Mouse (Mus musculus): Measurements from ENCODE around the gene Zranb1.

The Zranb1 gene

DNA sequence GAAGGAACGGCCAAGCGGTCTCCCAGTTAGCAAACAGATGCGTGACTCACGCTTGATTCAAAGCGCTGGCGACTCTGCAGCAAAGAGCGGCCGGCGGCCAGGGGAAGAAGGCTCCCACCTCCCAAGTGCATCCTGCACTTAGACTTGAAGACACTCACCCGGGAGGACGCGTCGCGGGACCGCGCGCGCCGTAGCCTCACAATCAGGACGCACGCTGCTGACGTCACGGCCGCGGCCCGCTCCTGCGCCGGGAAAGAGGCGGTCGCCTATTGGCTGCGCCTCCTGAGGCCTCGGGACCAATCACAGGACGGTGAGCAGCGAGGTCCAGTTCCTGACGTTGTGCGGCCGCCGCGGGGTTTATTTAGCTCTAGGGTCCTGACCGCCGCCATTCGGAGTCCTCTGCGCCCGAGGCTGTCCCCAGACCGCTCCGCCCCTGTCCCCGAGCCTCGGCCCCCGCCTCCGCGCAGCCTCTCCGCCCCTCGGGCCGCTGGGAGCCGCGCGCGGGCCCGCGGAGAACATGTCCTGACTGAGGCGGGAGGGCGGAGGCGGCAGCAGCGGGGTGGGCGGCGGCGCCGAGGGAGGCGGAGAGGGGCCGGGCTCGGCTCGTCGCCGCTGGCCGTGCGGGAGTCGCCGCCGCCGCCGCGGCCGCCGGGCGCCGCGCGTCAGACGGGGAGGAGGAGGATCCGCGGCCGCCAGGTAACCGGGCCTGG, at the start of gene Zranb1:
Gene Zranb1, plus strand, starts transcription at position 293 of the 710 bp plus-strand sequence.
- peak; percentile 98 for DNase-seq (ENCODE audit: low read depth)

DNA sequence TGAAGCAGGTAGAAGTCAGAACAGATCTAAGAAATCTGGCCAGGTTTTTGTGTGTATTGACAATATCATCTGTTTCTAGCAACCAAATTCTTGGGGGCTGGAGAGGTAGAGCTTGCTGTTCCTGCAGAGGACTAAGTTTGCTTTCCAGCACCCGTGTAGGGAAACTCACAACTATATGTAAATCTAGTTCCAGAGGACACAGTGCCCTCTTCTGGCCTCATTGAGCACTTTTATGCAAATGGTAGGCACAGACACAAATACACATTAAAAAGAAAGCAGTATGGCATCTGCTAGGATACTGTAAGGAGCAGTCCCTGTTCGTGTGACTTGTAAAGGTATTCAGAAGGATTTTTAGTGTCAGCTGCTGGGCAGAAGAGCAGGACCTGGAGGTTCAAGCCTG, 48.6 kb upstream of the Zranb1 start:
- DNase-seq (ENCODE audit: low read depth) = peak; percentile 59

- no peak for DNase-seq (ENCODE audit: low read depth)
Observed at GRCm38 (mm10) chr7:132884031-132884430, 46.9 kb upstream of the Zranb1 start.

GRCm38 (mm10) chr7:132887019-132887804, 43.7 kb upstream of the Zranb1 start:
- DNase-seq (ENCODE audit: low read depth) = no peak

DNA sequence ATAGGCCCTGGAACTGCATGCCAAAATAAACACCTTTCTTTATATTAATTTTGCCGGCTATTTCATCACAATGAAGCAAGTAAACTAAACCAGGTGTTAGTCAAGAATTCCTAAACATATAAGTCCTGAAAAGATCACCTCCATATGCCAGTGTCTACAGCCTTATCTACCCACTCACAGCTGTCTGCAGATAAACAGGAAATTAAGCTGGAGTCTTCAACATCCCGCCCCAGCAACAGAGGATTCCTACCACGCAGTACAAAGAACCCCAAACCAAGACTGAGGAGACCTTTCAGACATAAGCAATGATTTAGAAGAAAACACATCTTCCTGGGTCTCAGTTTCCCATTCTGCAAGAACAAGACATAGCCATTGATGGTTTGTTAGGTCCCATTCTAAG, 42.9 kb upstream of the Zranb1 start:
- DNase-seq (ENCODE audit: low read depth) = peak; percentile 30

DNA sequence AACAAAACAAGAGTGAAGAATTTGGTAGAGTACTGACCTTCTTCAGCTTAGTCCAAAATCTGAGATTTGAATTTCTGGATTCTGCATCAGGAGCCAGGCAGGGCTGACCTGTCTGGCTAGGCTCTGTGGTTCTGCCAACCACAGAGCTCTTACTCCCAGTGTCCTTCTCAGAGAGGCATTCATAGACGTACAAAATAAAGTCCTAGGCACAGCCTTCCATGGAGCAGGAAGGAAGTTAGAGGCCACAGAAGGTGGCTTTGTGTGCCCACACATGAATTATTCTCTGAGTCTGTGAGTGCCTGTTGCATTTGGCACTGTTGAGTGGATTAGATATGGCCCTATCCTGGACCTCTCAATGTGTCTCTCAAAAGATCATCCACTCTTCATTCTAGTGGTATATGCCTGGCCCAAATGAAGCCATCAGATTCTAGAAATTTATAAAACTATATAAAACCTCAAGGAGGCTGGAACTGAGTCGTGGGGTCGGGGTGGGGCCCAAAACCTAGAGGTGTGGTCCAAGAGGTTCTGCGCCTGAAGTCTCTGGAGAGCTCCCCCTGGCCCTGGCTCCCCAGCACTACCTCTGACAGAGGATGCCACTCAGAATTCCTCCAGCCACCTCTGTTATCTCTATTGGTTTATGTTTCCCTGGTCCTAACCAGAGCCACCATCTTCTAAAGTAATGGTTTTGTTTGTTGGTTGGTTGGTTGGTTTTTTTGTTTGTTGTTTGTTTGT, 42.3 kb upstream of the Zranb1 start:
- DNase-seq (ENCODE audit: low read depth) = peak; percentile 22

GRCm38 (mm10) chr7:132889691-132890090, 41.3 kb upstream of the Zranb1 start:
- no peak for DNase-seq (ENCODE audit: low read depth)

- no peak for DNase-seq (ENCODE audit: low read depth)
Observed at GRCm38 (mm10) chr7:132890201-132890600, 40.7 kb upstream of the Zranb1 start.

DNA sequence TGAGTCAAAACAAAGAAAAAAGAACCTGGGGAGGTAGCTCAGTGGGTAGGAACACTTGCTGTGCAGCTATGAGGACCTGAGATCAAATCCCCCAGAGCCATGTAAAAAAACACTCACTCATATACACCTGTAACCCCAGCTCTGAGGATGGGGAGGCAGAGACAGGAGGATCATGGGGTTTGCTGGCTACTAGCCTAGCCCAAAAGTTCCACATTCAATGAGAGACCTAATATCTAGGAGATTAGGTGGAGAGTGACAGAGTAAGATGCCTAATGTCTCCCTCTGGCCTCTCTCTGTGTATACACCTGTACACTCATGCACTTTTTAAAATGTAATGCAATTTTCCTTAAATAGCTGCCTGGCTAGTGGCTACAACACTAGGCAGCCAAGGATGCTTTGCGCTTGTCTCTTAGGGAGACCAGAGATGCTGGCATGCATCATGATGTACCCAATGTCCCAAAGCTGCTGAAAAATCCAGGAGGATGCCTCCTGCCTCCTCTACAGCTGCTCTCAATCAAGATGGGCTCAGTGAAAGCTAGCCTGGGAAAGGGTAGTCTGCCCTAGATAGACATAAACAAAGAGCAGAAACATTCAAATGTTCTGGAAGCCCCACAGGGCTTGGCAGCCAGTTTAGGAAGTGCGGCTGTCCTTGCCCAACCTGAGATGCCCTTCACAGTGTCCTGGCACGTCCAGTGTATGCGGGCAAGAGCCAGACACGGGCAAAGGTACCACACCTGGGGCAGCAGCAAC, 39.2 kb upstream of the Zranb1 start:
- no peak for DNase-seq (ENCODE audit: low read depth)

GRCm38 (mm10) chr7:132892311-132892661, 38.7 kb upstream of the Zranb1 start:
- DNase-seq (ENCODE audit: low read depth) = no peak

- no peak for DNase-seq (ENCODE audit: low read depth)
Observed at GRCm38 (mm10) chr7:132892806-132893205, 38.1 kb upstream of the Zranb1 start.

- no peak for DNase-seq (ENCODE audit: low read depth)
Observed at GRCm38 (mm10) chr7:132893336-132893735, 37.6 kb upstream of the Zranb1 start.

DNA sequence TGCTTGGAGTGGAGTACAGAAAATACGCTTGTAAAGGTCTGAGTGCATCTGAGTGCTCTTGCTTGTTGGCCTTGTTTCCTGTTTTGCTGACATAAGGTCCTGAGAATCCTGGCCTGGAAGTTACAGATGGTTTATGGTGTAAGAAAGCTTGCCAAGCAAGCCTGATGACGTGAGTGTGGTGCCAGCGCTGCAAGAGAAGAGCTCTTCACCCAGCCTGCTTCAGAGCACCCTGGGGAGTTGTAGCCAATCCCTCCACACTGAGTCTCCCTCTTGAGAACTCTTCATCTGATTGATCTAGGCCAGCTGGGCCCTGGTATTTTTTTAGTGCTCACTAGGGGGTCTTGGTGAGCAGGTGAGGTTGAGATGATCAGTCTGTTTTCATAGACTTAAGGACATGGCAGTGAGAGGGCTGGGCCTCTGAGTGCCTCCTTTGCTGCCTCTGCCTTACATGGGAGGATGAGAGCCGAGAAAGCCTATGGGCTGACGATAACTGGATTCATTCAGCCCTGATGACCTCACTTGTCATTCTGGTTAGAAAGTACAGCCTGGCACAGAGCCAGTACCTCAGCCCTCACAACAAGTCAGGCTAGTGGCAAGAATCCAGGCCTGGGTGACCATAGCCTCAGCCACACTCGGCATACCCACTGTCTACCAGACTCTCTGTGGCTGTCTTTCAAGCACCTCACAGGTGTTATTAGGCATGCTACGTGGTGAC, 35.9 kb upstream of the Zranb1 start:
- DNase-seq (ENCODE audit: low read depth) = no peak

DNA sequence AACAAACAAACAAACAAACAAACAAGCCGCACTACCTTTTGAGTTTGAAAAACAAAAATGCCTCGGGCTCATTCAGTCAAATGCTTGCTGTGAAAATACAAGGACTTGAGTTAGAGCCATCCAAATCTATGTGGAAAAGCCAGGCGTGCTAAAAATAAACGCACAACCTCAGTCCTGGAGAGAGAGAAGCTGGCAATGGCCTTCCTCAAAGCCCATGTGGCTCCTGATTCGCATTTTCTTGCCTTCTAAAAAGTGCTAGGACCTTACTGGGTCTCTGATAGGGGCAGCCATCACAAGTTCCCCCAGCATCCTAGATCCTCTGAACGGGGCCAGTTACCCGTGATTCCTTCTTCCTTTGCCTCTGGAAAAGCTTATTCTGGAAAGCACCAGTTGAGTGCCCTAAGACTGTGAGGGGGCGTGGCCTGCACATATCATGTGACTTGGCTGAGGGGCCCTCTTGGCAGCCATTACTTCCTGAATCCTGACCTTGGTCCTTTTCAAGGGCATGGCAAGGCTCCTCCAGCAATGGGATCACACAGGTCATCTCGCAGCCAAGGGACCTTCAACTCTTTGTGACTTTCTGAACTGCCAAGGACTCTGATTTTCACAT, 34.6 kb upstream of the Zranb1 start:
- DNase-seq (ENCODE audit: low read depth) = no peak

- DNase-seq (ENCODE audit: low read depth) = no peak
Observed at GRCm38 (mm10) chr7:132897258-132897657, 33.7 kb upstream of the Zranb1 start.

DNA sequence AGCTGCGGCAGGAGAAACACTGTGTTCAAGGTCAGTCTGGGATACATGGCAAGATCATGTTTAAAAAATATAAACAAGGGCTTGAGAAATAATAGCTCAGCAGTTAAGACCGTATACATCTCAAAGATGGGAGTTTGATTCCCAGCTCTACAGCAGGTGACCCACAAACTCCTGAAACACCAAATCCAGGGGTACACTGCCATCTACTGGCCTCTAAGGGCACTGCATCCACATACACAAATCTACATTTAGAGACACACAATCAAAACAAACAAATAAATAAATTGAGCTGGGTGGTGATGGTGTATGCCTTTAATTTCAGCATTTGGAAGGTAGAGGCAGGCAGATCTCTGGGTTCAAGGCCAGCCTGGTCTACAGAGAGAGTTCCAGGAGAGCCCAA, 32.7 kb upstream of the Zranb1 start:
- peak; percentile 79 for DNase-seq (ENCODE audit: low read depth)

DNA sequence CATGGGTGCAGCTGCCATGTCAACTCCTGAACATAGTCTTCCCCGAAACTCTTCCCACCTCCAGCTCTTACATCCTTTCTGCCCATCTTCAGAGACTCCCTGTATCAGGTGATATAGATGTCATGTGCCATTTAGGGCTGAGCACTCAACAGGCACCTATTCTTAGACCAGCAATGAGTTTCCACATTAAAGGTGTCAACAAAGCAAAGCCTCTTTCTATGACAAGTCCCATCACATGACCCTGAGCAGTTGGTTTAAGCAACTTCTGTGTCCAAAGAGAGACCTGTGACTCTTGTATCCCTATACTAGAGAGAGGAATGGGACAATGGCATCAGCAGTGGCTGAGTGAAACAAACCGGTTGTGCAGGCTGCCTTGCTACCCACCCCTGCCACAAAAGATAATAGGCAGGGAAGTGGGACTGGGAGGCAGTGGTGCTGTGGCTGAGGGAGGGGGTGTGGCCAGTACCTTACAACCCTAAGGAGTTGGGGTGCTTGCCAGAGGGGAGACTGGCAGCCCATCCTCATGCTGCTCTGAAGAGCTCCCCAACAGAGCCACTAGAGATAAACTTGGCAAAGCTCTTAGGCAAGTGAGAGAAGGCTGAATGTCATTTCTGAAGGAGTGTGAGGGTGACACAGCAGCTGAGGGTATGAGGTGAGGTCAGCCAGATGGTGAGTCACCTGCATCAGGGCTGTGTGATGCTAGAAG, 30.0 kb upstream of the Zranb1 start:
- no peak for DNase-seq (ENCODE audit: low read depth)

- no peak for DNase-seq (ENCODE audit: low read depth)
Observed at GRCm38 (mm10) chr7:132903796-132904195, 27.1 kb upstream of the Zranb1 start.

DNA sequence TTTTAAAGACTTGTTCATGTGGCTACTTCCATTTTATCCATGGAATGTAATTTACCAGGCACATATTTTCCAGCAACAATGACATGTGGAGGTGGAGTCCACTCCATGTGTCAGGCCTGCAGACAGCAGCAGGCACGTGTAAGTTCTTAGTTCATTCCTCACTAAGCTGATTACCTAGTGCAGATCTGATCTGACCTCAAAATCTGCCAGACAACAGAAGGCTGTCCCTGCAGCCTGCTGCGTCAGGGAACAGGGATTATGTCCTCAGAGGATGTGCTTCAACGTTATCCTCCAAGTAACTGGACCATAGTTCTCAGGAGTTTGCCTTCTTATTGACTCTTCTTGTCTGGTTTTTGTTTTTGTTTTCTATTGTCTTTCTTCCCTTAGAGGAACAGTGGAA, 9.0 kb upstream of the Zranb1 start:
- DNase-seq (ENCODE audit: low read depth) = no peak

- DNase-seq (ENCODE audit: low read depth) = no peak
Observed at GRCm38 (mm10) chr7:132925227-132925626, 5.7 kb upstream of the Zranb1 start.
